10 mouse cellular contexts compared by ENCODE assay signal in genomic region chr6:3485133-3485532, GRCm38 (mm10).
"Had no signal": no experiment of that assay in that cellular context is flagged by ENCODE, and none has a peak within 500 bp of the region (broad histone marks: within the 10 kb centered on the region; RNA-seq: fewer than 3 reads in every experiment).

No protein-coding gene starts in this region.

- ATAC-seq: midbrain, embryonic 13.5 days; midbrain, embryonic 15.5 days had no signal

- DNase-seq: lung, adult 18-20 months; lung, embryonic 14.5 days; lung, postnatal 14 days; lung, postnatal 36 days; right cerebral cortex, postnatal 14 days; thymus, adult 18-20 months; thymus, postnatal 14 days; thymus, postnatal 36 days had no signal
